Mouse (Mus musculus) thymus, adult 2 months (tissue): ENCODE data around the gene Fam151b.

ENCODE experiments used
- CTCF ChIP-seq: fragments of 200-500 bp; IDR thresholded peaks from 2 replicates; pipeline ENCODE4 v1.5.1; 2012; ENCODE audit warnings: mild to moderate bottlenecking, control low read depth, low read length, moderate library complexity, borderline replicate concordance; ENCODE audit not compliant: control insufficient read depth, poor library complexity, insufficient read depth; ENCODE audit errors: extremely low read depth
- POLR2A ChIP-seq: fragments of 200-500 bp; IDR thresholded peaks from 2 replicates; pipeline ENCODE4 v1.6.1; 2012; ENCODE audit warnings: mild to moderate bottlenecking, low read length, control low read depth, moderate library complexity; ENCODE audit not compliant: control insufficient read depth, poor library complexity, insufficient read depth; ENCODE audit errors: extremely low read depth

- TF ChIP-seq POLR2A (no peak), CTCF (no peak)
Measured at GRCm38 (mm10) chr13:92440286-92440685, 43.5 kb downstream of the Fam151b start.
